Mouse (Mus musculus) cortical plate, adult 2 months (tissue): ENCODE results near the gene Sirpa. TPM values are rescaled to one million over a fixed set of nuclear protein-coding genes. Genes with fewer than 3 reads are reported as not detected.

Source experiments
- H3K27ac ChIP-seq: fragments of 200-500 bp; 2 replicates; pipeline ENCODE4 v1.5.1; 2012; ENCODE audit warnings: low read length, control low read depth, inconsistent platforms; ENCODE audit not compliant: insufficient read depth
- H3K4me1 ChIP-seq: fragments of 200-500 bp; 2 replicates; pipeline ENCODE4 v1.6.1; 2011; ENCODE audit warnings: low read length; ENCODE audit not compliant: control insufficient read depth, insufficient read depth
- H3K4me3 ChIP-seq: fragments of 200-500 bp; 2 replicates; pipeline ENCODE4 v1.5.1; 2011; ENCODE audit warnings: mild to moderate bottlenecking, low read length, control low read depth; ENCODE audit not compliant: insufficient read depth
- CTCF ChIP-seq: fragments of 200-500 bp; IDR thresholded peaks from 2 replicates; pipeline ENCODE4 v1.5.1; 2011; ENCODE audit warnings: mild to moderate bottlenecking, control low read depth, low read length; ENCODE audit not compliant: insufficient read depth; ENCODE audit errors: extremely low read depth
- POLR2A ChIP-seq: fragments of 200-500 bp; IDR thresholded peaks from 2 replicates; pipeline ENCODE4 v1.6.1; 2011; ENCODE audit warnings: mild to moderate bottlenecking, low read length, control low read depth; ENCODE audit not compliant: insufficient read depth; ENCODE audit errors: extremely low read depth
- polyA plus RNA-seq: library from polyadenylated mRNA; depleted of rRNA; stranded (reverse); fragments of >200 nt; gene quantifications from 2 replicates; pipeline ENCODE4 v1.2.3, GENCODE M21; 2012

Sirpa gene
- polyA plus RNA-seq, 1 experiment: 314 TPM

DNA sequence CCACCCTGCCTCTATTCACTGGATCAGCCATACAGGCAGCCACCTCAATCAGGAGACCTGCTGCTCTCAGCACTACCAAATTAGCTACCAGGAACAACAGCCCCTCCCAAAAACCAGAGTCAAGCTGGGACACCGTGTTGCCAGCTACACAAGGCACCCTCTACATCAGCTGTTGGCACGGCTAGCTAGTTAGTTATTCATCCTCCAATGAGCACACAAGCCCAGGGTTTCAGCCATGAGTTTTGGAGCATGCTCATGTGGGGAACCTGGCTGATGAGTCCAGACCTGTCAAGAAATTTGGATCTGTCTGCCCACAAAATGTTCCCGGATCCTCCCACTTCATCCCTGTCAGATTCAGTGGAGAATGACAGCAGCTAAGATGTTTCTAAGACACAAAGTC, 30.8 kb upstream of the Sirpa start:
- Histone ChIP-seq H3K4me1 (peaks cover 22% of the 10 kb centered on the region), H3K4me3 (no peak overlapping the region), H3K27ac (no peak overlapping the region)
- TF ChIP-seq CTCF (no peak), POLR2A (no peak)

DNA sequence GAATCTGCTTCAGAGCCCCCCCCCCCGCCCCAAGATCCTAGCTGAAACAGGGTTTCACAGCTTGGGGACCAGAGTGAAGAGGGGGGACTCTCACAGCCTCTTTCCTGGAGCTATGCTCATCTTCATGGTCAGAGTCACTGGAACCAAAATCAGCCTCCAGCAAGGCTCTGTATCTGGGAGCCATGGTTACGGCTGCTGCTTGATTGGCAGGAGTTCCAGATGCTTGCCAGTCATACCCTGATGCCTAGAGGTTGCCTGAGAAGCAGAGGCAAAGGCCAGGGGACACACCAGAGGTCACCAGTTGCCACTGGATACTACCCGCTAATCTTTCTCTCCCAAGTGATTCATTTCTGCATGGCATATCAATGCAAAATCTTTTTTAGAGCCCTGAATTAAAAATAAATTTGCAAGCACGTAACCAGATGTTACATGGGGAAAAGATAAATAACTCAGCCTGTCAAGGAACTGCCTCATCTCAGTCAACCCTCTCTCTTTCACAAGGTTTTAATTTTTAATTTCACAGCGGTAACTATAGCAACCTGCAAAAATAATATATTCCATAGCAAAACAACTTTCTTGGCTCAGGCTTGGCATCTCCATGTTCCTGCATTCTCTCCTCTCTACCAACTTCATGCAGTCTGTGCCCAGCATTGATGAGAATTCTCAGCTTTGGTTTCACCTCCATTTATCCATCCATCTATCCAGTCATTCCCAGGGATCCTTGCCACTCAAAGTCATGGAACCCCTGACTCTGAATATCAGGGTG, 28.5 kb upstream of the Sirpa start:
- TF ChIP-seq CTCF (no peak), POLR2A (no peak)
- Histone ChIP-seq H3K27ac (peak overlapping the region; percentile 47), H3K4me3 (no peak overlapping the region), H3K4me1 (peaks cover 20% of the 10 kb centered on the region)

DNA sequence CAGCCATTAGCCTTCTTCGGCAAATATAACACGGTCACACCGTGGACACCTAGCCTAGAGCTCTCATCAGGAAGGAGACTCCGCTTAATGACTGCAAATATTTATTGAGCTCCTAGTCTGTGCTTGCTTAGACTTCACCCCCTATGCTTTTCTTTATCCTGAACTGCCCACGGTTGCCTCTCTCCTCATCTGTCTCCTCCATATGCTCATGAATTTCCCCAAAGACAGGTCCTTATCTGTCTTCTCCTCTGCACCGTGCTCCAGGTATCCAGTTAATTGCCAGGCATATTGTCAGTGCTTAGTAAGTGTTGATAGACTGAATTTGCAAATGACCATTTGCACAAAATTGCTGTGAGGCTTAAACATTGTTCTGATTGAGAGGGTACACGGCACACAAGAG, 23.5 kb upstream of the Sirpa start:
- H3K27ac ChIP-seq: 0 out of 2 replicates have a peak overlapping the region, but pooled peaks have one; percentile 5
- H3K4me3 ChIP-seq: no peak overlapping the region
- peaks cover 14% of the 10 kb centered on the region for H3K4me1 ChIP-seq
- TF ChIP-seq POLR2A (no peak), CTCF (no peak)

DNA sequence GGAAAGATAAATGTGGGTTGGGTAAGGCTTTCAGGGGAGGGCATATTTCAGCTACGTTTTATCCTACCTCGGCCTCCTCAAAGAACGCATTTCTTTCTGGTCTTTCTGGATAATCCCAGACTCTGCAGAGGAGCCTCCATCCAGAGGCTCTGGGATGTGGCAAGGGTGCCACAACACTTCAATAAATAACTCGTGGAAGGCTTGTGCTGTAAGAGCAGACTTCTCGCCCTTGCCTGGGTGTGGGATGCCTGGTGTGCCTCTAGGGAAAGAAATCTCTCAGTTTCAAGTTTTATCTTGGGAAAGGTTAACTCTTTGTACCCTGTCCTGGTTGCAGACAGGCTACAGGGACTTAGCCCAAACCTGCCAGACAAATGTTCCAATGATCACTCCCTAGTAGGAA, 23.1 kb upstream of the Sirpa start:
- Histone ChIP-seq H3K27ac (0 out of 2 replicates have a peak overlapping the region, but pooled peaks have one; percentile 5), H3K4me1 (peaks cover 12% of the 10 kb centered on the region), H3K4me3 (no peak overlapping the region)
- TF ChIP-seq CTCF (no peak), POLR2A (no peak)

DNA sequence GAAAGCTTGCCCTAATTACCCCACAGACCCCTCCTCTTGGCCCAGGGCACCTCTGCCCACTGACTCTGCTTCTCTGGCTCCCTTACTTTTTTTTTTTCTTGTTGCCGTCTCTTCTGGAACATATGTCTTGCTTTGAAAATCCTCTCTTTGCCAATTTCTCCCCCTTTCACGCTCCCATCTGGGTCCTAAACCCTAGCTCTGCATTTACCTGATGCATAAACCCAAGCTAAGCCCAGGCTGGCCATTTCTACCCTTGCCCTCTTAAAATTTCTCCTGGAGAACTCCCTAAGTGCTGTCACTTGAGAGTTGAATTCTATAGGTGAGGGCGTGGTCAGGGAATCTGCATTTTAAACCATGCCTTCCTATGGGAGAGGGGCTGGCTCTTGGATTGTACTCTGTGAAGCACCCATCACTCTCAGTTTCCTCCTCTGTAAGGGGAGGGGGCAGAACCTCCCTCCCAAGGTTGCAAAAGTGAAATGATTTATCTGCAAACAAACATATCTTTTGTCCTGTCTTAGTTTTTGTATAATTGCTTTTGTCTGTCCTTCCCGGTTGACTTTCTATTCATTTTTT, 18.8 kb upstream of the Sirpa start:
- TF ChIP-seq POLR2A (no peak), CTCF (no peak)
- Histone ChIP-seq H3K4me1 (peaks cover 13% of the 10 kb centered on the region), H3K4me3 (no peak overlapping the region), H3K27ac (peak overlapping the region; percentile 83)

DNA sequence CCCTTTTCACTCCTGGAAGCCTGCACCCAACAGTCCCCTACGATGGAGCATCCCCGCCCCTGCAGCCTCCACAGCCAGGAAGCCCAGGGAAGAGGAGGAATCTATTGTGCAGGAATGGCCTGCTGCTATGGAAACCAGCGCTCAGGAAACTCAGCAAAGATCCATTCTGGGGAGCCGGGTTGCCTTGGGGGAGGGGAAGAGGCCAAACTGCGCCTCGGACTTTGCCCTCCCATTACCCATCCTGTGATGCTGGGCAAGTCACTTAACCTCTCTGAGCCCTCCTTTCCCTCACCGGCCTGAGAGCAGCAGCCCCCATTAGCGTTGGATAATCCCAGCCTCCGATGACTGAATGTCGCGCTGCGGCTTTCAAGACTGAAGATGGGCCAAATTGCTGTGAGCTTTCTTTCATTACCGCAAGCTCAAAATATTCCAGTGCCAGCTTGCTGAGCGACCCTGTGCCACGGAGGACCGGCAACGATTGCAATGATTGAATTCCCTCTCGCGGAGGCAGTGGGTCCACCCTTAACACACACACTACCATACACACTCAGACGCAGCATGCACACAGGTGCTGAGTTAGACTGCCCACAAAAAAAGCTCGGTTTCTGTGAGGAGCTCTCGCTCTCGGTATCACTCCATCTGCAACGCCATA, 18.1 kb upstream of the Sirpa start:
- peak overlapping the region; percentile 26 for H3K4me3 ChIP-seq
- peak overlapping the region; percentile 83 for H3K27ac ChIP-seq
- peaks cover 11% of the 10 kb centered on the region for H3K4me1 ChIP-seq
- TF ChIP-seq CTCF (no peak), POLR2A (peak; percentile 43; the same call in 1 of the 2 replicates)

GRCm38 (mm10) chr2:129575113-129575512, 17.5 kb upstream of the Sirpa start:
- no peak overlapping the region for H3K4me3 ChIP-seq
- TF ChIP-seq POLR2A (no peak), CTCF (no peak)
- peaks cover 9% of the 10 kb centered on the region for H3K4me1 ChIP-seq
- H3K27ac ChIP-seq: peak overlapping the region; percentile 83

- TF ChIP-seq CTCF (no peak), POLR2A (no peak)
- Histone ChIP-seq H3K27ac (peak overlapping the region; percentile 72), H3K4me3 (no peak overlapping the region), H3K4me1 (peaks cover 11% of the 10 kb centered on the region)
These were observed 15.8 kb upstream of the Sirpa start for GRCm38 (mm10) chr2:129576611-129577447.

DNA sequence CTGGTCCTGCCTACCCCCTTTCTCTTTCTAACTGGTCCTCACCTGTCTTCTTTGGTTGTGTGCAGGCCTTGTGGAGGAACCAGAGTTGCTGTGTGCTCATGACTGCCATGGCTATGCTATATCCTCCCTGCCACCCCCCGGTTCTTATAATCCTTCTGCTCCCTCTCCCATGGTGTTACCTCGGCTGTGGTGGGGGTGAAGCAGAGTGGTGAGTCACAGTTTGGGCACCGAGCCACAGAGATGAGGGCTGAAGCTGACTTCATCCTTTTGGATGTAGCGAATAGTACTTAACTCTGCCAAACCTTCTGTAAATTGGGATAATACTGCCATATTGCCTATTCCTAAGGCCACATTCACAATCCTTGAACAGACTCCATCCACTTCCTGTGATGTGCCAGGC, 12.0 kb upstream of the Sirpa start:
- no peak for TF ChIP-seq CTCF
- TF ChIP-seq POLR2A: no peak
- no peak overlapping the region for H3K27ac ChIP-seq
- no peak overlapping the region for H3K4me3 ChIP-seq
- H3K4me1 ChIP-seq: 0 out of 2 replicates have a peak, but pooled peaks cover 2% of the 10 kb centered on the region
